Mouse (Mus musculus) kidney, adult 8-10 months (tissue): ENCODE data around the gene Agrn.

ENCODE experiments used
- DNase-seq, 2 experiments: peaks; one replicate each; pipeline ENCODE4 v3.0.0; 2022

The Agrn gene

DNA sequence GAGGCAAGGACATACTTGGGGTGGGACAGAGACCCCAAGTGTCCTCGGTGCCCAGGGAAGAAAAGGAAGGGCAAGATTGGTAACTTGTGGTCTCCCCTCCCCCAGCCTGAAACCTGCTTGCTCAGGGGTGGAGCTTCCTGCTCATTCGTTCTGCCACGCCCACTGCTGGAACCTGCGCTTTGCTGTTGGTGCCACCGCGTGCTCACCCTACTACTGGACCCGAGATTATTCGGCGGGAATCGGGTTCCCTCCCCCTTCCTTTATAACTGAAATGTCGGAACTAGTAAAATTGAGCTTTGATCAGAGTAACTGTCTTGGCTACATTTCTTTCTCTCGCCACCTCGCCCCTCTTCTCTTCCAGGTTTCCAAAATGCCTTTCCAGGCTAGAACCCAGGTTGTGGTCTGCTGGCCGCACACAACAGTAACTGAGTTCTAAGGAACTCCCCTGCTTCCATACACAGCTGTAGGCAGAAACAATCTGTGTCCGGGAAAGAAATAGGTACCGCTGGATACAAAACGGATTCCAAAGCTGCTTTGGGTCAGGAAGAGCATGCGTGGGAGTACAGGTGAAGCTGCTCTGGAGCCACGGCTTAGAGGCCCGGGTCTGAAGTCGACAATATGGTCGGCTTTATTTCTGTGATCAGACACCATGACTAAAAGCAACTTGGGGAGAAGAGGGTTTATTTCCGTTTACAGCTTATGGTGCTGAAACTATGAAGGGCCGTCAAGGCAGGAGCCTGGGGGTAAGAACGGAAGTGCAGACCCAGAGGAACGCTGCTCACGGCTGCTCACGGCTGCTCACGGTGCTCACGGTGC, 60.8 kb downstream of the Agrn start:
- DNase-seq, result no peak

DNA sequence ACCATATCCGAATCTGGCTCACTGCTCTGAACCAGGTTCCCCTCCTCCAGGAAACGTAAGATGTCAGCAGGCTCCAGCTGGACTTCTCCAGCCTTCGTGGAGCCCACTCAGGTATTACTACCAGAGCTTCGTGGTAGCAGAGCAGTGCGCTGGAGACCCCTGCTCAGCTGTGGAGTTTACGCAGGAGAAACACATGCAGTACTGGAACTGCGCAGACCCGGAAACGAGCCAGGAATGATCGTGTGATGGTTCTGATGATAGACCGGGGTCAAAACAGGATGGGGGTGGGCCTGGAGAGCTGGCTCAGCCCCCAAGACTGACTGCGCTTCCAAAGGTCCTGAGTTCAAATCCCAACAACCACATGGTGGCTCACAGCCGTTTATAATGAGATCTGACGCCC, 61.5 kb downstream of the Agrn start:
- no peak for DNase-seq

DNA sequence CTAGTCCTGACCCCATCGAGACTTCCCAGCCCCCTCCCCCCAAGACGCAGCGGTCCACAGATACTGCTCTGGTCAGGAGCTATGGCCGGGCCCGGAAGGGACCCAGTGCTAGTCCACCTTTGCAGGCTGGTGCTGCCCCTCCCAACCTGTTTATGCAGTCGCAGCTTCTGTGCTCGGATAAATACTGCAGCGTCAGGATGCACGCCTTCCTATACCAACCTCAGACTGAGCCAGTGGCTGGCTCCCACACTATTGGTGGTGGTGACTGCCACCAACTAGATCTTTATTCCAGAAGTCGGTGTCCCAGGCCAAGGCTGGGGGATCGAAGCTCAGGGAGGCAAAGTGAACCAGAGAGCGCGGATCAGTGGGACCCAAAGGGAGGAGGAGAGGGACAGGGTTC, 62.2 kb downstream of the Agrn start:
- no peak for DNase-seq

DNA sequence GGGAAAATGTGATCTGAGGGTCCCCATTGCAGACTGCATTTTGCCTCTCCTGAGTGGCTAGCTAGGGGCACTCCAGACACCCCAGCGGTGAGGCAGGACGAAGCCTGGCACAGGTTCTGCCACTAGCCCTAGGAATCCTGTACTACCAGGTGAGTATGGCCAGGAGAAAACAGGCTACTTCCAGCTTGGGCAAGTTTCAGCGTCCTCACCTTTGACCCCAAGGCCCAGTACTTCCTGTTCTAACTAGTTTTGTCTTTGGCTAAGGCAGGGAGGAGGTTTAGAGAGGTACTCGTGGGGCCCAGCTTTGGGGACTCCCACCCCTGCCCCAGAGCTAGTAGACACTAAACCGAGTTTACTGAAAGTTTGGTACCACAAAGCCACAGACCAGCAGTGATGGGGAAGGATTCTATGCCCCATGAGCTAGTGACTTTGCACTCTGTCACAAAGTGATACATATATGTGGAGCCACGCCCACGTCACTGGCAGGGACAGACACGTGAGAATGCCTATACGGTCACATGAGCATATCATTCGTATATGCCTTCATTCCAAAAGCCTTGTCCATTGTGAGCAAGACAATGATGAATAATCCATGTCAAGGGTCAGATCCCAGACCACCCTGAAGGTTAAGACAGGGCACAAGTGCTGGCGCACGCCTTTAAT, 63.2 kb downstream of the Agrn start:
- DNase-seq, result peak; percentile 38 to 39

DNA sequence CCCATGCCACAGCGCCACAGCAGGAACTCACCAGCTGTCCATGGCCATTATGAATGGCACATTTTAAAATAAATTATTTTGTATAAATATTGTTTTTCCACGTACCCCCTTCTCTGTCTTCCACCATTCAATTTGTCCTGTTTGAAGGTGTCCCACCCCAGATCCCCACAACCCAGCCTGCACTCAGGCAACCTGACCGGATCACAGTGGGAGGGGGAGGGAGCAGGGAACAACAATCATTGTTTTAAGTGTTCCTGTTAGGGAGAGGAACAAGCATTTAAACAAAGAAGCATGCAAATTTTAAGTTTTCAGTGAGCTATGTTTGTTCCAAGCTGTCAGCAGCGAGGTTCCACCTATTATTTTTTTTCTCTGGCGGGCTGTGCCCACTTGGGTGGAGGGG, 64.0 kb downstream of the Agrn start:
- no peak for DNase-seq

DNA sequence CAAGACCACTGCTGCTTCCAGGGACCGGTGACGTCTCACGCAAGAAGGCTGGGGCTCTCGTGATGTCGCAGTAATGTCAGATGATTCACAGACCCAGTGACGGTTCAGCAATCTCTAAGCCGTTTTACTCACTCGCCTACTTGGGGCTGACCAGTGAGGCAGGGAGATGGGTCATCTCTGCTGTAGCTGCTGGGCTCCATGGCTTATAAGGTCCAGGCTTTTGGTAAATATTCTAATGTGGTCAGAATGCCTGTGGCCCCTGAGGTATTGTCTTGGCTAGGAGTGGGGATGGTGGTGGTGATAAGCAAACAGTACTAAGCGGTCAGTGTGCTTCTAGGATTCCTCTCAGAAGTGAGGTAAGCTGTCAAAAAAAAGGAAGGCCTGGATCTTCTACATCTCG, 66.3 kb downstream of the Agrn start:
- DNase-seq, result no peak

DNA sequence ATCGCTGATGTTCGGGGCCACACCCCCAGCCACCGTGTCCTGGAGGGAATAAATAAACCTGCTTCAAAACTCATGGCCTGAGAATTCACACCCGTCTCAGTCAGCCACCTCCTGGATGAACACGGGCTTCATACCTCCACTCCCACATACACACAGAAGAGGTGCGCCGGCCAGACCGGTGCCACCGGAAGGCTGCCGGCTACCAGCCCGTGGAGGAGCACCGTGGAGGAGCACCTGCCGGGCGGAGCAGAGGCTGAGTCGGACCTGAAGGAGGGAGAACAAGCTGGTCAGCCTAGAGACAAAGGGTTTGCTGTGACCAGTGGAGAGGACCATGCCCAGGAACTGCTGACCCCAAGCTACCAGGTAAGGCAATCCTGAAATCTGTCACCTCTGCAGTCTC, 66.9 kb downstream of the Agrn start, which contains the start of gene Rnf223:
Gene Rnf223, plus strand, starts transcription at position 78 of the 400 bp plus-strand sequence.
- DNase-seq, result no peak

DNA sequence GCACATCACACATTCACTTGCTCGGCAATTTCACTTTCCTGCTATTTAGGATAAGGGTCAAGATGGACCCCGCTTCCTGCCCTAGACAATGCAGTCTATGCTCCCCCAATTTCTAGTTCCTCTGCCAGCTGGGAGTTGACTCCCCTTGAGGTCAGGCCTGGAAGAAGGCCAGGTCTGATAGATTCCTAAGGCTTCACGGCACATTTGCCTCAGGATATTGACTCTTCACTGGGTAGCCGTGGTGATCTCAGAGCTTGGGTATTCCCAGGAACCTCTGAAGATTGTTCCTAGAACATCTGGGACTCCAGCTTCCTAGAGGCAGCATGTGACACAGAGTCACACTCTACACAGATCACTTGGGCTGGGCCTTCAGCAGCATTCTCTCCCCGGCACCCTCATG, 68.5 kb downstream of the Agrn start:
- no peak for DNase-seq

DNA sequence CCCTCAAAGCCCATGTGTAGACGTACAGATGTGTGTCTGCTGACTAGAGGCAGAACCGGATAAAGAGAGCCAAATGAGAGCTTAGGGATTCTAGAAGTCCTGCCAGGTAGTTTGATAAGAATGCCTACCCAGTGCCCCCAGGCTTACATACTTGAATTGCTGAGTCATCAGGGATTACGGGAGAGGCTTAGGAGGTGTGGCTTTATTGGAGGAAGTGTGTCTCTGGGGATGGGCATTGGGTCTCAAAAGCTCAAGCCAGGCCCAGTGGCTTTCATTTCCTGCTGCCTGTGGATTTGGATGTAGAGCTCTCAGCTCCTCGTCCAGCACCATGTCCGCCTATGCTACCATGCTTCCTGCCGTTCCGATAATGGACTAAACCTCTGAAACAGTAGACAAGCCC, 70.4 kb downstream of the Agrn start:
- DNase-seq, result no peak

DNA sequence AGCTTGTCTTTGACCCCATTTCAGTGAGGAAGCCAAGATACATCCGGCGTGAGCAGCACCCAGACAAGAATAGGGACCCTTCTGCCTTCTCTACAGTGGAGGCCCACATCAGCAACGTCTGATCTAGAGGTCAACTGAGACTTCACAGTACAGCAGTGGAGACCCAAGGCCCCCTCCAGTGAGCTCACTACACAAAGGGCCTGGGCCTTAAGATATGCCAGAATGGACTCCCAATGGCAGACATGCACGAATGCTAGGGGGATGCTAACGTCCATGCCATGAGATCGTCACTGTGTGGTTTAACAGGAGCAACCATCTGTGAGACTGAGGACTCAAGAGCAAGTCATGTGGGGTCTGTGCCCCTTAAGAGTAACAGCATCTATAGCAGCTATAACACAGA, 71.9 kb downstream of the Agrn start:
- no peak for DNase-seq

DNA sequence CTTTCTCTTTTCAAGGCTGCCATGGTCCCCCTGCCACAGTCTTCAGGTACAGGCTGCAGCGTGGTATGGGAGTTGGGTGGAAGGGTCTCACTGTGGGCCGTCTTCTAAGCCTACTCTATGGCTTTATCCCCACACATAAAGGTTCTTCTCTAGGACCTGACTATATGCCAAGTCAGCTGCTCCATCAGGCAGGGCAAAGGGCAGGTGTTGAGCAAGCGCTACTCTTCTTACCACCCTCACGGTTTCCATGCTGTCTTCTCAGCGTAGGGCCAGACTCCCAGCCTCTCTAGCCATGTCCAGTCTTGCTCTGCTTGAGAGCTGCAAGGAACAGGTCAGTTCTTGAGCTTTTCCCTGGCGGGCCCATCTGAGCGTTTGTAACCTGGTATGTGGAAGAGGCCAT, 73.2 kb downstream of the Agrn start:
- DNase-seq, result peak; percentile 27 to 36
